Mouse (Mus musculus) kidney, postnatal 14 days (tissue): ENCODE measurements around the gene Fbxw19.
"Not testable (repeated sequence)": the region's sequence is repeated elsewhere in the genome, so short reads cannot be mapped to it uniquely, and the experiment has no call there.

Source experiments
- DNase-seq: peaks from one replicate; pipeline ENCODE4 v3.0.0; 2022; ENCODE audit warnings: mixed read lengths

Gene Fbxw19

DNA sequence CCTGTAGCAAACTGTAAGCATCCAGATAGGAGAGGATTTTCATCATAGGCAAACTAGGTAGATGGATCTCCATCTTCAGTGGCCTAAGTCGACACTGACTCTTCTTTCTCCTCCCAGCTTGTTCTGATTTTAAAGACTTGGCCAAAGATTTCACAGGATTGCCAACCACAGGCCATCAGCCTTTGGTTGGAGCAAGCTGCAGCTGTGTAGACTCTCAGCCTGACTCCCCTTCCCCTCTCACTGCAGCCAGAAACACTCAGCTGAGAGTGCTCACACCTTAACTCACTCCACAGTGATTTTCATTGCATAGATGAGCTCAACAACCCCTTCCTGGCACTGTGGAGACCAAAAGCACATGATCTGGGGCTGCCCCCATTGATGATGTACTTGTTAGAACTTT is at the start of gene Fbxw19:
TSS of gene Fbxw19 (minus strand) at position 101 of the 400 bp plus-strand sequence.
- not testable (repeated sequence) for DNase-seq

DNA sequence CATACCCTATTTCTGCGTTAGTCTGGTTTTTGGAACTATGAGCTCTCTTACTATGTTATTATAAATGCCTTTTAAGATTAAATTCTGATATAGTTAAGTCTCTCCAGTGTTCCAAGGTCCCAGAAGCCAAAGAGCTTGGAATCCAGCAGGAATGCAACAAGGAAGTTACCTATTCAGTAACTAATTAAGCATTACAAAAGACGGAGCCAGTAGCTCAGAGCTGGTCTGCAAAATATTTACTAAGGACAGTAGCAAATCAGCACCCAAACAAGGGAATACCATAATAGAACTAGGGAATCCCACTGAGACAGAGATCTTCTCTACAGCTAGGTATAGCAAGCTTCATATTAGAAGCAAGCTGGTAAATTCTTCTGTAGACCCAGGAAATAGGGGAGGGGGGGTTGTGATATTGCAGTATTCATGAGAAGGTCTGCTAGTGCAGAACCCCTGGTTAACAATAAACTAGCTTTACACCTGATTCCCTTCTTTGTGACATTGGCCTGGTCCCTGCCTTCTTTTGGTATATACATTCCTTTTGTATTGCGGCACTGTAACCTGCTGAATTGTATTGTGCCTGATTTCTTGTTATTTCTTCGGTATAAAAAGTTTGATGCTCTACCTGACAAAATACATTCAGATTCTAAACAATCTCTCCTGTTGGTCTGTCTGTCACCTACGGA is 27.9 kb upstream of the Fbxw19 start:
- DNase-seq: peak; percentile 40

DNA sequence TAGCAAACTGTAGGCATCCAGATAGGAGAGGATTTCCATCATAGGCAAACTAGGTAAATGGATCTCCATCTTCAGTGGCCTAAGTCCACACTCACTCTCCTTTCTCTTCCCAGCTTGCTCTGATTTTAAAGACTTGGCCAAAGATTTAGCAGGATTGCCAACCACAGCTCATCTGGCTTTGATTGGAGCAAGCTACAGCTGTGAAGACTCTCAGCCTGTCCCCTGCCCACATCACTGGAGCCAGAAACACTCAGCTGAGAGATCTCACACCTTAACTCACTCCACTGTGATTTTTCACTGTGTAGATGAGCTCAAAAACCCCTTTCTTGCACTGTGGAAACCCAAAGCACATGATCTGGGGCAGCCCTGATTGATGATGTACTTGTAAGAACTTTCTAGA is 46.6 kb downstream of the Fbxw19 start, which contains the start of gene Fbxw16:
TSS of gene Fbxw16 (minus strand) at position 101 of the 400 bp plus-strand sequence.
- no peak for DNase-seq

DNA sequence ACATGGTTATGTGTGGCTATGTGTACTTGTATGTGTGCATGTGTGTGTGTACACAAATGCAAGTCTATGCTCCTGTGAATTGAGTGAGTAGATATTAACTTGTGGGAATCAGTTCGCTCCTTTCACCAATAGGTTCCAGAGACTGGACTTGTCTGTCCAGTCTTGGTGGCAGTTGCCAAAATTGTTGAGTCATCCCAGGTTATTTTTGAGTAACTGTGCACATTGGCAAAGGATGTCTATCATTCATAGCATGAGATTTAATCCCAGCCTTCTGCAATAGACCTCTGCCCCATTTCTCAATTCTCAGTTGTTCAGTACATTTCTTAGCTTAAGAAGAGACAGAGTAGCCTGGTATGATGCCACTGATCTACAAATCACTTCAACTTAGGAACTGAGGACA is 62.7 kb downstream of the Fbxw19 start:
- no peak for DNase-seq
